Mouse (Mus musculus) midbrain, postnatal 0 days (tissue): Measurements from ENCODE around the gene Zfp60. TPM values are rescaled to one million over a fixed set of nuclear protein-coding genes. Genes with fewer than 3 reads are reported as not detected.
A peak's percentile ranks its signal among the peaks of the same experiment; 100 is the strongest.

Source experiments
- ATAC-seq: fragments of 200-750 bp; cut with Nextera tagmentation; 2 replicates; pipeline ENCODE4 v1.8.0; 2017; ENCODE audit warnings: moderate number of reproducible peaks, mild to moderate bottlenecking, moderate TSS enrichment, moderate library complexity; ENCODE audit not compliant: low FRiP score
- DNase-seq: peaks from one replicate; pipeline ENCODE4 v3.0.0-alpha.2; 2015; ENCODE audit warnings: low spot score
- H3K27ac ChIP-seq: fragments of 300-500 bp; sonication (generic); 2 replicates; pipeline ENCODE4 v1.5.1; 2014; ENCODE audit warnings: low read depth, mild to moderate bottlenecking, low read length, mixed read lengths
- H3K27me3 ChIP-seq: fragments of 300-500 bp; sonication (generic); 2 replicates; pipeline ENCODE4 v1.6.1; 2014; ENCODE audit warnings: low read length, control low read depth, mixed read lengths; ENCODE audit not compliant: insufficient read depth
- H3K36me3 ChIP-seq: fragments of 300-500 bp; sonication (generic); 2 replicates; pipeline ENCODE4 v1.6.1; 2014; ENCODE audit warnings: low read length, control low read depth, mixed read lengths; ENCODE audit not compliant: insufficient read depth
- H3K4me1 ChIP-seq: fragments of 300-500 bp; sonication (generic); 2 replicates; pipeline ENCODE4 v1.6.1; 2014; ENCODE audit warnings: mild to moderate bottlenecking, control low read depth, antibody characterized with exemption, low read length, mixed read lengths; ENCODE audit not compliant: insufficient read depth
- H3K4me2 ChIP-seq: fragments of 300-500 bp; sonication (generic); 2 replicates; pipeline ENCODE4 v1.6.1; 2014; ENCODE audit warnings: low read depth, mild to moderate bottlenecking, low read length, mixed read lengths; ENCODE audit not compliant: poor library complexity, severe bottlenecking
- H3K4me3 ChIP-seq: fragments of 300-500 bp; sonication (generic); 2 replicates; pipeline ENCODE4 v1.5.1; 2014; ENCODE audit warnings: low read depth, mild to moderate bottlenecking, low read length, moderate library complexity
- H3K9ac ChIP-seq: fragments of 300-500 bp; sonication (generic); replicated peaks from 2 replicates; pipeline ENCODE4 v1.6.1; 2014; ENCODE audit warnings: mild to moderate bottlenecking, low read length, moderate library complexity, mixed read lengths; ENCODE audit not compliant: poor library complexity, severe bottlenecking
- H3K9me3 ChIP-seq: fragments of 300-500 bp; sonication (generic); 2 replicates; pipeline ENCODE4 v1.6.1; 2016; ENCODE audit warnings: low read length, control low read depth
- CTCF ChIP-seq: IDR thresholded peaks from 2 replicates; pipeline ENCODE4 v1.5.1; 2016; ENCODE audit warnings: antibody characterized with exemption, mild to moderate bottlenecking
- WGBS: fragments of 180-500 bp; shearing (Covaris S2); extraction: QIAGEN DNeasy Blood & Tissue Kit; methylation state at CpG from one replicate; pipeline ENCODE4 v1.1.7; 2014; 5-methylcytosine and 5-hydroxymethylcytosine counted together
- polyA plus RNA-seq: library from polyadenylated mRNA; unstranded; fragments of >200 nt; fragmentation: Nextera tagmentation; extraction: Ambion mirVana; gene quantifications from 2 replicates; pipeline ENCODE4 v1.2.1, GENCODE M21; 2015
- total RNA-seq: library from RNA; depleted of rRNA; stranded (reverse); fragments of >200 nt; gene quantifications from 2 replicates; pipeline ENCODE4 v1.2.3, GENCODE M21; 2014

The Zfp60 gene
- total and polyA plus RNA-seq, 2 experiments from 2014 or later = 32.1 to 38.1 TPM

- Histone ChIP-seq H3K4me3 (peak overlapping the region; percentile 41), H3K27me3 (no peaks in the 10 kb centered on the region), H3K27ac (peak overlapping the region; percentile 73), H3K36me3 (no peaks in the 10 kb centered on the region), H3K9ac (peak overlapping the region; percentile 51; the same call in 1 of the 2 replicates), H3K4me1 (peaks cover 4% of the 10 kb centered on the region; the same call in 1 of the 2 replicates), H3K9me3 (no peaks in the 10 kb centered on the region), H3K4me2 (peak overlapping the region; percentile 72)
- 34% methylated on average over 14 of the region's 14 CpGs for WGBS
- no peak for TF ChIP-seq CTCF
- DNase-seq (no peak), ATAC-seq (no peak)
Observed at GRCm38 (mm10) chr7:27688246-27688788, 42.9 kb upstream of the Zfp60 start.

- peak; percentile 97 for DNase-seq
- H3K4me1 ChIP-seq = peaks cover 4% of the 10 kb centered on the region; the same call in 1 of the 2 replicates
- no peaks in the 10 kb centered on the region for H3K9me3 ChIP-seq
- peak within 1 kb of the TSS; percentile 72 for H3K4me2 ChIP-seq
- H3K27me3 ChIP-seq = no peaks in the 10 kb centered on the region
- ATAC-seq = peak; percentile 97
- H3K36me3 ChIP-seq = no peaks in the 10 kb centered on the region
- TF ChIP-seq CTCF = no peak
- under 1% methylated on average over 19 of the region's 19 CpGs for WGBS
- peak within 1 kb of the TSS; percentile 73 for H3K27ac ChIP-seq
- peak within 1 kb of the TSS; percentile 54 for H3K9ac ChIP-seq
- H3K4me3 ChIP-seq = peak within 1 kb of the TSS; percentile 41
Observed at GRCm38 (mm10) chr7:27688815-27689612, 42.2 kb upstream of the Zfp60 start, which contains the start of gene Zfp607b. Gene Zfp607b, plus strand, starts transcription at chr7:27689340.

GRCm38 (mm10) chr7:27691076-27691475 lies 40.1 kb upstream of the Zfp60 start:
- Histone ChIP-seq H3K4me1 (peaks cover 4% of the 10 kb centered on the region; the same call in 1 of the 2 replicates), H3K4me3 (no peak overlapping the region), H3K4me2 (no peak overlapping the region), H3K27me3 (no peaks in the 10 kb centered on the region), H3K27ac (no peak overlapping the region), H3K36me3 (no peaks in the 10 kb centered on the region), H3K9ac (no peak overlapping the region), H3K9me3 (no peaks in the 10 kb centered on the region)
- 43% methylated on average over 5 of the region's 5 CpGs for WGBS
- peak; percentile 79 for TF ChIP-seq CTCF
- no peak for ATAC-seq
- DNase-seq = peak; percentile 43

GRCm38 (mm10) chr7:27696711-27697110 lies 34.5 kb upstream of the Zfp60 start:
- TF ChIP-seq CTCF = no peak
- H3K4me3 ChIP-seq = no peak overlapping the region

GRCm38 (mm10) chr7:27710402-27710801 lies 20.8 kb upstream of the Zfp60 start:
- Histone ChIP-seq H3K9ac (no peak overlapping the region), H3K4me1 (no peaks in the 10 kb centered on the region), H3K27me3 (no peaks in the 10 kb centered on the region), H3K4me2 (no peak overlapping the region), H3K4me3 (no peak overlapping the region), H3K9me3 (peaks cover 8% of the 10 kb centered on the region; the same call in 1 of the 2 replicates), H3K36me3 (no peaks in the 10 kb centered on the region), H3K27ac (no peak overlapping the region)
- no peak for TF ChIP-seq CTCF
- no peak for DNase-seq
- ATAC-seq = no peak
- 82% methylated on average over 7 of the region's 7 CpGs for WGBS

More at GRCm38 (mm10) chr7:27696711-27697110, 34.5 kb upstream of the Zfp60 start:
- ATAC-seq (no peak), DNase-seq (no peak)
- Histone ChIP-seq H3K27ac (no peak overlapping the region), H3K36me3 (peaks cover 7% of the 10 kb centered on the region), H3K9me3 (no peaks in the 10 kb centered on the region), H3K9ac (no peak overlapping the region), H3K4me2 (no peak overlapping the region), H3K4me1 (no peaks in the 10 kb centered on the region), H3K27me3 (no peaks in the 10 kb centered on the region)
- 22% methylated on average over 3 of the region's 3 CpGs for WGBS

- no peak for DNase-seq
- H3K4me3 ChIP-seq = no peak overlapping the region
- H3K27me3 ChIP-seq = no peaks in the 10 kb centered on the region
- no peaks in the 10 kb centered on the region for H3K9me3 ChIP-seq
- no peaks in the 10 kb centered on the region for H3K4me1 ChIP-seq
- no peak overlapping the region for H3K9ac ChIP-seq
- 91% methylated on average over 8 of the region's 8 CpGs for WGBS
- H3K36me3 ChIP-seq = no peaks in the 10 kb centered on the region
- ATAC-seq = no peak
- no peak for TF ChIP-seq CTCF
- no peak overlapping the region for H3K27ac ChIP-seq
- H3K4me2 ChIP-seq = no peak overlapping the region
Observed at GRCm38 (mm10) chr7:27721951-27722350, 9.2 kb upstream of the Zfp60 start.
